Mouse (Mus musculus) CH12.LX (cell line): ENCODE results near the gene 1700057G04Rik.

Experiments used
- CTCF ChIP-seq, 2 experiments: IDR thresholded peaks in 1 of 2; conservative IDR thresholded peaks in 1 of 2; 2 replicates each; pipeline ENCODE4 v1.5.1; 2011 to 2012; ENCODE audit warnings: low read depth in 2 of 2, low read length in 2 of 2, improper control_type of control experiment in 1 of 2, inconsistent platforms in 1 of 2, mild to moderate bottlenecking in 1 of 2, moderate library complexity in 1 of 2
- EP300 ChIP-seq: IDR thresholded peaks from 2 replicates; pipeline ENCODE4 v1.6.1; 2011; ENCODE audit warnings: low read length, improper control_type of control experiment
- MEF2A ChIP-seq: IDR thresholded peaks from 2 replicates; pipeline ENCODE4 v1.6.1; 2014; ENCODE audit warnings: low read depth, mild to moderate bottlenecking, inconsistent platforms, low read length, improper control_type of control experiment, borderline replicate concordance
- POLR2A ChIP-seq: IDR thresholded peaks from 2 replicates; pipeline ENCODE4 v1.6.1; 2011; ENCODE audit warnings: low read depth, mild to moderate bottlenecking, improper control_type of control experiment, low read length

GRCm38 (mm10) chr9:92386871-92387270, 77.7 kb downstream of the 1700057G04Rik start:
- TF ChIP-seq POLR2A (no peak), CTCF (conservative IDR thresholded peaks at IDR 0.05 in 1 of 2, IDR thresholded peaks at IDR 0.05 in 1 of 2; ENCODE audit: low read depth in 2 of 2, low read length in 2 of 2) (no peak), EP300 (no peak), MEF2A (no peak)
